Mouse (Mus musculus): ENCODE measurements around the gene Flt1. TPM values are rescaled to one million over a fixed set of nuclear protein-coding genes. Genes with fewer than 3 reads are reported as not detected.

Flt1 gene
- polyA plus RNA-seq, 1 experiment from 2014 or later, result 9.9 TPM

DNA sequence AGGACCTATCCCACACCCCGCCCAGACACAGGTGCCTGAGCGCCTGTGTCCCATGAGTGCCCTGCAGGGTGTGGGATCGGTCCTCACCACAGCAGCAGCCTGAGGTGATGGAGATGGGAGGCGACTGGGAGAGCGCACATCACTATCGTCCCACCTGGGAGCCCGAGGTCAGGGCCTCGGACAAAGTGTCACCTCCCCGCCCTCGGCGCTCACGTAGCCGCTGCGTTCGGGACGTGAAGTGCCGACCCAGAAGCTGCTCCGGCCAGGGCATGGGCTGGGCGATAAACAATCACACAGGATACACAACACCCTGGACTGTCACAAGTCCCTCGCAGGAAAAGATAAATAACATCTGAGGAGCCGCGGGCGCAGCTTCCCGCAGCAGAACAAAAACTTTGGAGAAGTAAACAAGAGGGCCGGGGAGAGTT is 27.1 kb upstream of the Flt1 start:
- ATAC-seq (ENCODE audit: insufficient read depth, low FRiP score), result no peak
- no peaks in the 10 kb centered on the region for H3K36me3 ChIP-seq (ENCODE audit: control insufficient read depth, insufficient read depth, low read length)
- WGBS, result 3% methylated on average over 25 of the region's 25 CpGs
- H3K4me1 ChIP-seq (ENCODE audit: control insufficient read depth, insufficient read depth, low read length), result peaks cover 13% of the 10 kb centered on the region
- 0 out of 2 replicates have a peak overlapping the region, but pooled peaks have one; percentile 16 for H3K9ac ChIP-seq (ENCODE audit: low read length)
- H3K4me3 ChIP-seq (replicated peaks; ENCODE audit: low read length), result peak overlapping the region; percentile 17
- no peak overlapping the region for H3K27ac ChIP-seq (ENCODE audit: low read length)
- no peaks in the 10 kb centered on the region for H3K9me3 ChIP-seq (replicated peaks; ENCODE audit: control insufficient read depth, low read length)
- H3K27me3 ChIP-seq (ENCODE audit: control insufficient read depth, insufficient read depth, low read length), result peaks cover 20% of the 10 kb centered on the region
- peak overlapping the region; percentile 47 for H3K4me2 ChIP-seq (ENCODE audit: low read depth, low read length)

- H3K9ac ChIP-seq (ENCODE audit: low read length), result peak overlapping the region; percentile 13; the same call in 1 of the 2 replicates
- peaks cover 15% of the 10 kb centered on the region for H3K4me1 ChIP-seq (ENCODE audit: control insufficient read depth, insufficient read depth, low read length)
- peak; percentile 67; the same call in 1 of the 2 replicates for ATAC-seq (ENCODE audit: insufficient read depth, low FRiP score)
- H3K4me2 ChIP-seq (ENCODE audit: low read depth, low read length), result peak overlapping the region; percentile 50
- H3K36me3 ChIP-seq (ENCODE audit: control insufficient read depth, insufficient read depth, low read length), result no peaks in the 10 kb centered on the region
- WGBS, result 2% methylated on average over 28 of the region's 28 CpGs
- peak overlapping the region; percentile 20 for H3K4me3 ChIP-seq (replicated peaks; ENCODE audit: low read length)
- H3K27me3 ChIP-seq (ENCODE audit: control insufficient read depth, insufficient read depth, low read length), result peaks cover 20% of the 10 kb centered on the region
- H3K9me3 ChIP-seq (replicated peaks; ENCODE audit: control insufficient read depth, low read length), result no peaks in the 10 kb centered on the region
- H3K27ac ChIP-seq (ENCODE audit: low read length), result no peak overlapping the region
Measured at GRCm38 (mm10) chr5:147751673-147752130, 25.9 kb upstream of the Flt1 start.

DNA sequence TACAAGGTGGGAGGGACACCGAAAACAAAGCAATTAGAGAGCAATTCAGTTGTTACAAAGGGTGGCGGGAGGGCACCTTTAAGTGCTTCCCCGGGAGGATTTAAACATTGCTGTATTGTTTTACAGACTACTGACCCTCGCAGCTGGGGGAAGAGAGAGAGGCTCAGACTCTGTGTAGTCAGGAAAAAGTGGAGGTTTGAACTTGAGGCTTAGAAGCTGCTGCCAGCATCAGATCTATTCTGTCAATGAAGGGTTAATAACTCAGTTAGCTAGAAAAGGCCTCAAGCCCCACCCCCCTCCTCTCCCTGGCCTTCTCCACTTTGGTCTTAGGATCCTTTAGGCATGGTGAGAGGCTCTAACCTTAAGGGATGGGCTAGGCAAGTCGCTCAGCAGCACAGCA is 24.2 kb upstream of the Flt1 start:
- Histone ChIP-seq H3K27me3 (ENCODE audit: control insufficient read depth, insufficient read depth, low read length) (peaks cover 20% of the 10 kb centered on the region), H3K27ac (ENCODE audit: low read length) (no peak overlapping the region), H3K9ac (ENCODE audit: low read length) (no peak overlapping the region), H3K4me1 (ENCODE audit: control insufficient read depth, insufficient read depth, low read length) (peaks cover 15% of the 10 kb centered on the region), H3K4me3 (replicated peaks; ENCODE audit: low read length) (no peak overlapping the region), H3K9me3 (replicated peaks; ENCODE audit: control insufficient read depth, low read length) (no peaks in the 10 kb centered on the region), H3K4me2 (ENCODE audit: low read depth, low read length) (no peak overlapping the region), H3K36me3 (ENCODE audit: control insufficient read depth, insufficient read depth, low read length) (no peaks in the 10 kb centered on the region)
- 26% methylated on average over 5 of the region's 5 CpGs for WGBS
- ATAC-seq (ENCODE audit: insufficient read depth, low FRiP score), result no peak

GRCm38 (mm10) chr5:147748081-147748581 is 22.3 kb upstream of the Flt1 start:
- Histone ChIP-seq H3K4me1 (ENCODE audit: control insufficient read depth, insufficient read depth, low read length) (peaks cover 15% of the 10 kb centered on the region), H3K9ac (ENCODE audit: low read length) (no peak overlapping the region), H3K4me3 (replicated peaks; ENCODE audit: low read length) (no peak overlapping the region), H3K9me3 (replicated peaks; ENCODE audit: control insufficient read depth, low read length) (no peaks in the 10 kb centered on the region), H3K27ac (ENCODE audit: low read length) (no peak overlapping the region), H3K27me3 (ENCODE audit: control insufficient read depth, insufficient read depth, low read length) (peaks cover 17% of the 10 kb centered on the region; the same call in 1 of the 2 replicates), H3K36me3 (ENCODE audit: control insufficient read depth, insufficient read depth, low read length) (no peaks in the 10 kb centered on the region), H3K4me2 (ENCODE audit: low read depth, low read length) (peak overlapping the region; percentile 28)
- ATAC-seq (ENCODE audit: insufficient read depth, low FRiP score), result no peak
- WGBS, result 10% methylated on average over 15 of the region's 15 CpGs

DNA sequence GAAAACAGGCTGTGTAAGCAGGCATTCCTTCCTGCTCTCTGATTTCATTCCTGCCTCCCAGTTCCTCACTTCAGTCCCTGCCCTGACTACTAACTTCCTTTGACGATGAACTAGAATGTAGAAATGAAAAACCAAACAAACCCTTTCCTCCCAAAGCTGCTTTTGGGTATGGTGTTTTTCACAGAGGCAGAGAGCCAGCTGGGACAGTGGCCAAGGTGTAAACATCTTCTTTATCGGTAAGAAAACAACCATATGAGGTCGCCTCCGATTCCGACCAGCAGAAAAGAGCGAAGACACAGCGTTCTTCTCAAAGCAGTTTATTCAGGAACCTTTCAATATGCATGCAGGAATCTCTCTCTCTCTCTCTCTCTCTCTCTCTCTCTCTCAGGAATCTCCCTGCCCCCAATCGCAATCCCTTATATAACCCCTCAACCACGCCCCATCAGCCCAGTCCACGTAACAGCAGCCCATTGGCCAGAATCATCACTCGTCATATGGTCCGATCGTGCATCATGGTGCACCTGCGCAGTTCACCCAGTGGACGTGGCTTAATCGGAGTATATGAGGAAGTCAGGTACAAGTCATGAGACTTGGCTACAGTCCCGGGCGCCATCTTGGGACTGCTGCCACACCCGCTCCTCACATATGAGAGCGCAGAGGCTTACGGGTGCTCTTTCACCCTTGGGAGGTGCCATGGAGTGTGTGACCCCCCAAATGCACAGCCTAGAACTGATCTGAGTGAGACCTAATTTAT is 19.3 kb upstream of the Flt1 start:
- no peak overlapping the region for H3K9ac ChIP-seq (ENCODE audit: low read length)
- WGBS, result 82% methylated on average over 21 of the region's 21 CpGs
- no peak overlapping the region for H3K27ac ChIP-seq (ENCODE audit: low read length)
- no peaks in the 10 kb centered on the region for H3K36me3 ChIP-seq (ENCODE audit: control insufficient read depth, insufficient read depth, low read length)
- 0 out of 2 replicates have a peak, but pooled peaks cover 5% of the 10 kb centered on the region for H3K4me1 ChIP-seq (ENCODE audit: control insufficient read depth, insufficient read depth, low read length)
- 0 out of 2 replicates have a peak, but pooled peaks cover 4% of the 10 kb centered on the region for H3K27me3 ChIP-seq (ENCODE audit: control insufficient read depth, insufficient read depth, low read length)
- ATAC-seq (ENCODE audit: insufficient read depth, low FRiP score), result no peak
- H3K9me3 ChIP-seq (replicated peaks; ENCODE audit: control insufficient read depth, low read length), result no peaks in the 10 kb centered on the region
- H3K4me2 ChIP-seq (ENCODE audit: low read depth, low read length), result no peak overlapping the region
- no peak overlapping the region for H3K4me3 ChIP-seq (replicated peaks; ENCODE audit: low read length)

DNA sequence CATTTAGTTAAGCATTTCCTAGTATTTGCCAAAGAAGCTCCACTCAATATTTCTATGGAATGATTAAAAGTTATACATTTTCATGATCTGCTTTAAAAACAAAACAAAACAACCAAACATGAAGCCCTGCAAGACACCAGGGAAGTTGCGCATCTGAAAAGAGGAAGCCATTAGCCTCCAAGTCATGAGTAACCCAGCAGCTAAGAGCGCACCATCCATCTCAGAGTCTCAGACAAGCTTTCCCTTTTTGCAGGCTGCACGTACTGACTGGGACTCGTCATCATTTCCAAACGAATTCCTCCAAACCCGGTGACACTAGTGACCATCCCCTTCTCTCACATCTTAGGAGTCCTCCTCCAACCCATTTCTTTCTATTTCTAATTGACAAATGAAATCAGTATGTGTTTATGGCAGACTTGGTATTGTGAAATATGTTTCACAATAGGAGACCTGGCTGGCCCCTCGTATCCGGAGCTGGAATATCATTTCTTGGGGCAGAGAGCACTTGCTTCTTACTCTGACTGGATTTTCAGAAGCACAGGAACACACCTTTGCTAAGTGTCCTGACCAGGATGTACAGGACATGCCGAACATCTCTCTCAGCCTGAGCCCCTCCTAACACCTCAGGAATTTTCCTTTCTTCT is 16.8 kb upstream of the Flt1 start:
- no peak overlapping the region for H3K27ac ChIP-seq (ENCODE audit: low read length)
- no peaks in the 10 kb centered on the region for H3K4me1 ChIP-seq (ENCODE audit: control insufficient read depth, insufficient read depth, low read length)
- H3K36me3 ChIP-seq (ENCODE audit: control insufficient read depth, insufficient read depth, low read length), result no peaks in the 10 kb centered on the region
- no peaks in the 10 kb centered on the region for H3K27me3 ChIP-seq (ENCODE audit: control insufficient read depth, insufficient read depth, low read length)
- no peak for ATAC-seq (ENCODE audit: insufficient read depth, low FRiP score)
- H3K9ac ChIP-seq (ENCODE audit: low read length), result no peak overlapping the region
- no peak overlapping the region for H3K4me3 ChIP-seq (replicated peaks; ENCODE audit: low read length)
- no peaks in the 10 kb centered on the region for H3K9me3 ChIP-seq (replicated peaks; ENCODE audit: control insufficient read depth, low read length)
- H3K4me2 ChIP-seq (ENCODE audit: low read depth, low read length), result no peak overlapping the region
- WGBS, result 67% methylated on average over 9 of the region's 9 CpGs

DNA sequence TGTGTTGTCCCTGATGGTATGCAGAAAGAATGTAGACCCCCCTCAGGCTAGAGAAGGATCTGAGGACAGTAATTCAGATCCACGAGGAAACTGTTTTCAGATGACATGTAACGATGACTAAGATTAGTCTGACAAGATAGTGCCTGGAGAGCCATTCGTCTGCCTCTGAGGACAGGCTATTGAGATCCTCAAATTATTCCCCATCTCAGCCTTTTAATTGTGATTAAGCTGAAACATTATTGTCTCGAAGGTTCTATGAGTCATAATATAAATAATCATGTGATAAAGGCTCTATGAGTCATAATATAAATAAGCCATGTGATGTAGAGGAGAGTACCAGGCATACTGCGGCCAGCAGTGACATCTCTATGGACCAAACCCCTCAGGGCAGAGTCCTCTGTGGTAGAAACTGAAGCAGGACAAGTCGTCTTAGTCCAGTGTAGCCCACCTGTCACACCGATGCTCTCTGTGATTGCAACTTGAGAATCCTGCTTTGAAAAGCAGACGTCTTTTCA is 11.0 kb upstream of the Flt1 start:
- Histone ChIP-seq H3K4me3 (replicated peaks; ENCODE audit: low read length) (no peak overlapping the region), H3K9ac (ENCODE audit: low read length) (no peak overlapping the region), H3K36me3 (ENCODE audit: control insufficient read depth, insufficient read depth, low read length) (no peaks in the 10 kb centered on the region), H3K4me1 (ENCODE audit: control insufficient read depth, insufficient read depth, low read length) (no peaks in the 10 kb centered on the region), H3K27ac (ENCODE audit: low read length) (no peak overlapping the region), H3K27me3 (ENCODE audit: control insufficient read depth, insufficient read depth, low read length) (no peaks in the 10 kb centered on the region), H3K4me2 (ENCODE audit: low read depth, low read length) (no peak overlapping the region), H3K9me3 (replicated peaks; ENCODE audit: control insufficient read depth, low read length) (0 out of 2 replicates have a peak, but pooled peaks cover 3% of the 10 kb centered on the region)
- WGBS, result 58% methylated on average over 8 of the region's 8 CpGs
- no peak for ATAC-seq (ENCODE audit: insufficient read depth, low FRiP score)

DNA sequence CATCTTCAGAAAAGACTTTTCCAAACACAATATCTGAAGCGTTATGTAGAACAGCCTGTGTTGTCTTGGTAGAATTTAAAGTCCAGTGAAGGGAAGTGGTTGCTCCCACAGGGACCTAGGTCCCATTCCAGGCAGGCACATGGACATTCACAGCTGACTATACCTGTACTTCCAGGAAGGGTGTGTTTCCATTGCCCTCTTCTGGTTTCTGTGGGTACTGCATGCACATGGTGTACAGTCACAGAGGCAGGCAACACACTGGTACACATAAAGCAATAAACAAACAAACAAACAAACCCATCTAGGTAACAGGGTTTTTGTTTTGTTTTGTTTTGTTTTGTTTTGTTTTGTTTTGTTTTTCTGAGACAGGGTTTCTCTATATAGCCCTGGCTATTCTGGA is 7.9 kb upstream of the Flt1 start:
- Histone ChIP-seq H3K4me1 (ENCODE audit: control insufficient read depth, insufficient read depth, low read length) (no peaks in the 10 kb centered on the region), H3K9ac (ENCODE audit: low read length) (no peak overlapping the region), H3K27me3 (ENCODE audit: control insufficient read depth, insufficient read depth, low read length) (peaks cover 8% of the 10 kb centered on the region), H3K4me2 (ENCODE audit: low read depth, low read length) (no peak overlapping the region), H3K4me3 (replicated peaks; ENCODE audit: low read length) (no peak overlapping the region), H3K27ac (ENCODE audit: low read length) (no peak overlapping the region), H3K9me3 (replicated peaks; ENCODE audit: control insufficient read depth, low read length) (0 out of 2 replicates have a peak, but pooled peaks cover 3% of the 10 kb centered on the region), H3K36me3 (ENCODE audit: control insufficient read depth, insufficient read depth, low read length) (no peaks in the 10 kb centered on the region)
- 97% methylated on average over 1 of the region's 1 CpGs for WGBS
- no peak for ATAC-seq (ENCODE audit: insufficient read depth, low FRiP score)

DNA sequence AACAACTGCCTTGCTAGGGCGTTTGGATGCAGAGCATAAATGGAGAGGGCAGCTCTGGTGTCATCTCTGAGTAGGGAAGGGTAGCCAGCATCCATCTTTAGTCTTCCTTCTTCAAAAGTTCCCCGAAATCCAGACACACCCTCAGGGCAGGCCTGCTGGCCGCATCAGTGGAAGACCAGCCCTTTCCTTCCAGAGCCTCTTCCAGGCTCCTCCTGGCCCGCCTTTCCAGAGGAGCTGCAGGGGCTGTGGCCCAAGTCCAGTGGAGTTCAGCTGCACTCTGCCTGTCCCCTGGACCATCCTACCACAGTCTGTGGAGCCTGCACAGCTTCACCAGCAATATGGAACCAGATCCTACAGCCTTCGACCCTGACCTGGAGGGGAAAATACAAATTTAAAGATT is 7.1 kb upstream of the Flt1 start:
- WGBS, result 71% methylated on average over 5 of the region's 5 CpGs
- no peak for ATAC-seq (ENCODE audit: insufficient read depth, low FRiP score)
- Histone ChIP-seq H3K27ac (ENCODE audit: low read length) (no peak overlapping the region), H3K27me3 (ENCODE audit: control insufficient read depth, insufficient read depth, low read length) (peaks cover 13% of the 10 kb centered on the region), H3K4me2 (ENCODE audit: low read depth, low read length) (no peak overlapping the region), H3K36me3 (ENCODE audit: control insufficient read depth, insufficient read depth, low read length) (no peaks in the 10 kb centered on the region), H3K4me1 (ENCODE audit: control insufficient read depth, insufficient read depth, low read length) (no peaks in the 10 kb centered on the region), H3K9me3 (replicated peaks; ENCODE audit: control insufficient read depth, low read length) (0 out of 2 replicates have a peak, but pooled peaks cover 3% of the 10 kb centered on the region), H3K4me3 (replicated peaks; ENCODE audit: low read length) (no peak overlapping the region), H3K9ac (ENCODE audit: low read length) (no peak overlapping the region)

Measured in stomach, embryonic 16.5 days (tissue).